Mouse (Mus musculus) testis, adult 2 months (tissue): ENCODE data around the gene Tardbp. TPM values are rescaled to one million over a fixed set of nuclear protein-coding genes. Genes with fewer than 3 reads are reported as not detected.
A peak's percentile ranks its signal among the peaks of the same experiment; 100 is the strongest.

Experiments used
- H3K27ac ChIP-seq: fragments of 200-500 bp; 2 replicates; pipeline ENCODE4 v1.5.1; 2012; ENCODE audit warnings: low read depth, low read length; ENCODE audit not compliant: control insufficient read depth, insufficient read depth
- H3K27me3 ChIP-seq: fragments of 200-500 bp; 2 replicates; pipeline ENCODE4 v1.6.1; 2012; ENCODE audit warnings: mild to moderate bottlenecking, low read length, moderate library complexity; ENCODE audit not compliant: control insufficient read depth, insufficient read depth
- H3K36me3 ChIP-seq: fragments of 200-500 bp; 2 replicates; pipeline ENCODE4 v1.6.1; 2012; ENCODE audit warnings: mild to moderate bottlenecking, low read length; ENCODE audit not compliant: control insufficient read depth, insufficient read depth
- H3K4me1 ChIP-seq: fragments of 200-500 bp; 2 replicates; pipeline ENCODE4 v1.6.1; 2012; ENCODE audit warnings: low read length; ENCODE audit not compliant: control insufficient read depth, insufficient read depth
- H3K4me3 ChIP-seq: fragments of 200-500 bp; 2 replicates; pipeline ENCODE4 v1.5.1; 2012; ENCODE audit warnings: low read depth, mild to moderate bottlenecking, low read length, moderate library complexity, mixed read lengths; ENCODE audit not compliant: control insufficient read depth
- CTCF ChIP-seq: fragments of 200-500 bp; IDR thresholded peaks from 2 replicates; pipeline ENCODE4 v1.5.1; 2012; ENCODE audit warnings: low read depth, mild to moderate bottlenecking, inconsistent platforms, low read length, moderate library complexity; ENCODE audit not compliant: control insufficient read depth, insufficient read depth, insufficient replicate concordance
- POLR2A ChIP-seq: fragments of 200-500 bp; IDR thresholded peaks from 2 replicates; pipeline ENCODE4 v1.6.1; 2012; ENCODE audit warnings: low read depth, mild to moderate bottlenecking, inconsistent platforms, low read length, moderate library complexity; ENCODE audit not compliant: control insufficient read depth
- polyA plus RNA-seq: library from polyadenylated mRNA; depleted of rRNA; stranded (reverse); fragments of >200 nt; gene quantifications from 2 replicates; pipeline ENCODE4 v1.2.3, GENCODE M21; 2012

The Tardbp gene
- polyA plus RNA-seq, 1 experiment, result 149 TPM

DNA sequence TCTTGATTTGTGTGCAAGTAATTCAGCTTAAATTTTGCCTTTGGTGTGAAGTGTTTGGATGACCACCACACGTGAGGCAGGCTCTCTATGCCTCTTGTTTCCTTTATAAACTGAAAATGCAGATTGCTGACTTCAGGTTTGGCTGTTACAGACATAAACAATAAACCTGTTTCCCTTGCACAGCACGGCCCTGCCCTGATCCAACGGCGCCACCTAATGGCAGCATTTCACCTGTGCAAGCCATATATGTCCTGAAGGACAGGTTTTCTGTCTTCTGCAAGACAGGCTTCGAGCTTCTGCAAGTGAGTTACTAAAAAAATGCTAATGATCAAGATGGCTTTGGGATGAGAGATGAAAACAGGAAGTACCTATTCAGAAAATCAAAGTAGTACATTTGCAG lies 19.1 kb downstream of the Tardbp start:
- Histone ChIP-seq H3K36me3 (no peaks in the 10 kb centered on the region), H3K4me1 (no peaks in the 10 kb centered on the region), H3K27ac (no peak overlapping the region), H3K4me3 (no peak overlapping the region), H3K27me3 (no peaks in the 10 kb centered on the region)
- TF ChIP-seq POLR2A (no peak), CTCF (peak; percentile 82; the same call in 1 of the 2 replicates)

DNA sequence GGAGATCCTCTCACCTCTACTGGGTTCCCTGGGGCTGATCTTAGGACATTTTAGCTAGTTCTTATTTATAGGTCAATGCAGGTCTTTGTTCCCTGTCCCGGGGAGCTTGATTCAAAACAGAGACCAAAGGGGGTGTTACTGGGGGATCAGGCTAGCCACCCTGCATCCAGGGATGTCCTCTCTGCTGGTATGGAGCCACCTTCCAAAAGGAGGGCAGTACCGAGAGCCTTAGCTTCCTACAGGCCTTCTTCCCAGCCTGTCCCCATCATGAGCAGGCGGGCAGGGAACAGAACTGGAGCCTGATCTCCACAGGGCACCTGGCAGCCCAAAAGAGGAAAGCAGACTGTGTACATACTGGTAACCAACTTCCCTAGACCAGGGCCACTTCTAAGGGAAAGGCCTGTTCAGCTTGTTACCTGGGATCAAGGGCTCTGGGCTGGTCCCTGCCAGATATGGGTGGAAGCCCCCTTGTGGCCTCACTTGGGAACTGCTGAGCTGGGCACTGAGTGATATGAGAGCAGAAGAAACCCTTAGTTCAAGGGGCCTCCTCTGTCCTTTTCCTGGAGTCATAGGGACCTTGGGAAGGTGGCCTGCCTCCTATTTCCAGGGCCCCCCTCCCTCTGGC lies 22.2 kb downstream of the Tardbp start:
- TF ChIP-seq CTCF, result peak; percentile 51; the same call in 1 of the 2 replicates
- TF ChIP-seq POLR2A, result no peak
- Histone ChIP-seq H3K27ac (no peak overlapping the region), H3K4me3 (no peak overlapping the region), H3K4me1 (no peaks in the 10 kb centered on the region), H3K27me3 (no peaks in the 10 kb centered on the region), H3K36me3 (no peaks in the 10 kb centered on the region)

DNA sequence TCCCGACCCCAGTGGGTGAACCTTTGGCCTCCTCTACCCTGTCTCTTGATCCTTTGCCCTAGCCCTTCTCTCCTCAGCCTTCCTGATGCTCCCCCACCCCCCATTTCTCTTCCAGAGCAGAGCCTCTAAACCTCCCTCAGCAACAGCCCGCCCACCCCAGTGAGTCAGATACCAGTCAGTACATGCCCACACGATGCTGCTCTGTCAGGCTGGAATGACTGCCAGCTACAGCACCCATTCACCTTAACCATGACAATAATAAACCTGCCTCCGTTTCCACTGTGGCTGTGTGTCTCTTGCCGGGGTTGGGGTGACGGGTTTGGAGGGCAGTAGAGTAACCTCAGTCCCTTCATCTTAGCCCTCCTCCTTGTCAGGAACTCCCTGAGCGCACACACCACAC lies 22.7 kb downstream of the Tardbp start:
- Histone ChIP-seq H3K4me3 (no peak overlapping the region), H3K27ac (no peak overlapping the region), H3K4me1 (no peaks in the 10 kb centered on the region), H3K36me3 (no peaks in the 10 kb centered on the region), H3K27me3 (no peaks in the 10 kb centered on the region)
- TF ChIP-seq POLR2A (no peak), CTCF (no peak)

DNA sequence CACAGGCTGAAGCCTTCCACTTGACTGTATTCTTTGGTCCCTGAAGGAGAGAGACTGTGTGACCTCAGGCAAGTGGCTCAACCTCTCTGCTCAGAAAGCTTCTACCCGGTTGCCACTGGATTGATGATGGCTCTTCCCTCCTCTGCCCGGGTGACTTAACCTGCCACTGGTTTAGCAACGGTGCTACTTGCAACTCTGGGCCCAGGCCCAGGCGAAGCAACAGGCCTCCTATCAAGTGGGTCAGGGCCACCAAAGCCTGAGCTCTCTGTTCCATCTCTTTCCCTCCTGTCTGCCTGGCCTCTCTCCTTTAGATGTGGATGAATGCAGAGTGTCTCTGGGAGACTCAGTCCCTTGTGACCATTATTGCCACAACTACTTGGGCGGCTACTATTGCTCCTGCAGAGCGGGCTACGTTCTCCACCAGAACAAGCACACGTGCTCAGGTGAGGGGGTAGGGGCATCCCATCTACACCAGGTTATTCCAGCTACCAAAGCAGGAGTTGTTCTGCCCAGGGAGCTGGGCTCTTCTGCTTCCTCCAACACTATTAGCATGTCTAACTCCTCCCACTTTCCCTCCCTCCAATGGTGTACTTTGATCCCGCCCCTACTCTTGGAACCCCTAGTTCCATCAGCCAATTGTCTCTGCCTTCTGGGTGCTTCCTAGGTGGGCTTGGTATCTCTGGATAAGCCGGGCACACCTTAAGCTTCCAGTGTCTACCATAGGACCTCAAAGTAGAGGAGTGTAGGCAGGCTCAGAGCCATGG lies 23.3 kb downstream of the Tardbp start:
- H3K4me1 ChIP-seq, result no peaks in the 10 kb centered on the region
- no peaks in the 10 kb centered on the region for H3K36me3 ChIP-seq
- H3K4me3 ChIP-seq, result no peak overlapping the region
- no peak overlapping the region for H3K27ac ChIP-seq
- H3K27me3 ChIP-seq, result no peaks in the 10 kb centered on the region
- TF ChIP-seq CTCF (no peak), POLR2A (no peak)

DNA sequence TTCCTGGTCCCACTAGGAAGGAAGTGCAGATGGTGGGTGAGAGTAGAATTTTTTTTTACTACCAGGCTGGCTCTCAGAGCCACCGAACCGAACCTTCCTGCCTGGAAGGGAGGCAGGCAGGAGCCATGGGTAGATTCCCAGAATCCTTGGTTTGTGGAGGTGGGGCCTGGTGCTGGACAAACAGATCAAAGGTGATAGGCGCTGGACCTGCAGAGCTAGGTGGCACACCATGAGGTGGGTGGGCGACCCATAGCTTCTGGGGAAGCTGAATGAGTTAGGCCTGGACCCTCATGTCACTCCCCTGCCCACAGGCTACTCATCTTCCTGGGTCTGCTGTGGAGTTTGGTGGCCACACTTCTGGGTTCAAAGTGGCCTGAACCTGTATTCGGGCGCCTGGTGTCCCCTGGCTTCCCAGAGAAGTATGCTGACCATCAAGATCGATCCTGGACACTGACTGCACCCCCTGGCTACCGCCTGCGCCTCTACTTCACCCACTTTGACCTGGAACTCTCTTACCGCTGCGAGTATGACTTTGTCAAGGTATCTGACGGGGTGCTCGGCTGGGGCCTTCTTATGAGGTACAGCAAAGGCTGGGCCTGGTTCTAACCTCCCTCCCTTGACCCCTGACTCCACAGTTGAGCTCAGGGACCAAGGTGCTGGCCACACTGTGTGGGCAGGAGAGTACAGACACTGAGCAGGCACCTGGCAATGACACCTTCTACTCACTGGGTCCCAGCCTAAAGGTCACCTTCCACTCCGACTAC lies 24.3 kb downstream of the Tardbp start, which contains the start of gene Masp2:
TSS of gene Masp2 (plus strand) at position 198 of the 764 bp plus-strand sequence.
- Histone ChIP-seq H3K27ac (no peak within 1 kb of the TSS), H3K4me3 (no peak within 1 kb of the TSS), H3K36me3 (no peaks in the 10 kb centered on the region), H3K4me1 (no peaks in the 10 kb centered on the region), H3K27me3 (no peaks in the 10 kb centered on the region)
- TF ChIP-seq CTCF, result no peak
- TF ChIP-seq POLR2A, result no peak

DNA sequence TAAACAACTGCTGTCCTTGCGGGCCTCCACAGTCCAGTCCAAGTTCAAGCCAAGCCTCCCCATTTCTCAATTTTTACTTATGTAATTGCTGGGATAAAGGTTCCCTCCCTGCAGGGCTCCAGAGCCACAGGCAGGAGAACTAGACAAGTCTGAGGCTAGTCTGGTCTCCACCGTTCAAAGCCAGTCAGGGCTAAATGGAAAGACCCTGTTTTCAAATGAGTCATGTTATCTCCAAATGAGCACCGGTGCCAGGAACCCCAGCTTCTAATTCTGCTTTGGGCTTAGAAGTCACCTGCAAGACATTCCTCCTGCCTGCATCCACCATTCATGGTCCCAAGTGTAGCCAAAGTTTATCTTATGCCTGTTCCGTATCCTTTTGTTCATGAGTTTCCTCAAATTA lies 24.9 kb downstream of the Tardbp start:
- no peaks in the 10 kb centered on the region for H3K36me3 ChIP-seq
- H3K27me3 ChIP-seq, result no peaks in the 10 kb centered on the region
- no peak overlapping the region for H3K4me3 ChIP-seq
- no peaks in the 10 kb centered on the region for H3K4me1 ChIP-seq
- no peak overlapping the region for H3K27ac ChIP-seq
- TF ChIP-seq POLR2A (no peak), CTCF (no peak)

DNA sequence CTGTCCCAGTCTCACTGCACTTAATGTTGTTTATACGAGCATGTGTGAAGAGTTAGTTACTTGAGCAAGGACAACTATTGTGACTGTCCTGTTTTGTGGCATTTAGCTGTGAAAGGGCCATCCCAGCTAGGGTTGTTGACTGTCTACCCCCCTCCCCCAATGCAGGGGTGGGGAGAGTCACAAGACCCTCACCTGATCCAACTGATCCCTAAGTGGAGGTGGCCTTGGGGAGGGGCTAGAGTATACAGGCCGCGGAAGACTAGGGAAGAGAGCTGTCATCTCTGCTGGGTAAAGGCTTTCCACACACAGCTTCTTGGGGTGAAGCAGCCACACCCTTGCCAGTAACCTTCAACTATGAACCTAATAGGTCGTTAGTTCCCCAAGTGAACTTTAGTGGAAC lies 26.5 kb downstream of the Tardbp start:
- no peaks in the 10 kb centered on the region for H3K4me1 ChIP-seq
- no peak overlapping the region for H3K4me3 ChIP-seq
- H3K27ac ChIP-seq, result no peak overlapping the region
- TF ChIP-seq POLR2A (no peak), CTCF (no peak)
- H3K36me3 ChIP-seq, result no peaks in the 10 kb centered on the region
- H3K27me3 ChIP-seq, result no peaks in the 10 kb centered on the region
